Mouse (Mus musculus) liver, embryonic 14.5 days (tissue): Measurements from ENCODE around the gene Lta.

ENCODE experiments used
- CTCF ChIP-seq: IDR thresholded peaks from 2 replicates; pipeline ENCODE4 v1.5.1; 2016; ENCODE audit warnings: antibody characterized with exemption, low read depth, control low read depth
- EP300 ChIP-seq: IDR thresholded peaks from 2 replicates; pipeline ENCODE4 v1.6.1; 2016; ENCODE audit warnings: antibody characterized with exemption, low read depth

DNA sequence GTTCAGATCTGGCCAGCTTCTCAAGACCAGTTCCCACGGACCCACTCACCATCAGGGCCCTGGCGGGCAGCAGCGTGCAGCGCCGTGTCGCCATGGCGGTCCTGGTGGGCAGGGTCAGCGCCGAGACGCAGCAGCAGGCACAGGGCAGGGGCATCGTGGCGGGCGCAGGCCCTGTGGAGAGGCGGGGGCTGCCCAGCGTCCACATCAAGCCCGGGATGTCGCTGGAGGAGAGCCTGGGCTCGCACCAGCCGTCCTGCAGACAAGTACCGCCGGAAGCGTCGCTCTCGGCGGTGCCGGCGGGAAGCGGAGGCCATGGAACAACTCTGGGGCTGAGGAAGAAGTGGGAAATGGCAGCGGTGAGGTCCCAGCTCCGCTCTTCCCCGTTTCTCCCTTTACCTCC, 29.8 kb upstream of the Lta start:
- TF ChIP-seq CTCF (no peak), EP300 (no peak)
